Mouse (Mus musculus) neural tube, embryonic 10.5 days (tissue): Measurements from ENCODE around the gene Cdk18.
A peak's percentile ranks its signal among the peaks of the same experiment; 100 is the strongest.
"Not testable (repeated sequence)": the region's sequence is repeated elsewhere in the genome, so short reads cannot be mapped to it uniquely, and the experiment has no call there.

Experiments used
- DNase-seq: peaks from one replicate; pipeline ENCODE4 v3.0.0-alpha.2; 2017; ENCODE audit warnings: low spot score; ENCODE audit errors: extremely low spot score

Cdk18 gene

GRCm38 (mm10) chr1:132139416-132139864 lies at the start of gene Cdk18:
Cdk18 (minus strand) TSS chr1:132139684.
- DNase-seq: peak; percentile 70

GRCm38 (mm10) chr1:132189231-132189630 lies 49.7 kb upstream of the Cdk18 start:
- no peak for DNase-seq

DNA sequence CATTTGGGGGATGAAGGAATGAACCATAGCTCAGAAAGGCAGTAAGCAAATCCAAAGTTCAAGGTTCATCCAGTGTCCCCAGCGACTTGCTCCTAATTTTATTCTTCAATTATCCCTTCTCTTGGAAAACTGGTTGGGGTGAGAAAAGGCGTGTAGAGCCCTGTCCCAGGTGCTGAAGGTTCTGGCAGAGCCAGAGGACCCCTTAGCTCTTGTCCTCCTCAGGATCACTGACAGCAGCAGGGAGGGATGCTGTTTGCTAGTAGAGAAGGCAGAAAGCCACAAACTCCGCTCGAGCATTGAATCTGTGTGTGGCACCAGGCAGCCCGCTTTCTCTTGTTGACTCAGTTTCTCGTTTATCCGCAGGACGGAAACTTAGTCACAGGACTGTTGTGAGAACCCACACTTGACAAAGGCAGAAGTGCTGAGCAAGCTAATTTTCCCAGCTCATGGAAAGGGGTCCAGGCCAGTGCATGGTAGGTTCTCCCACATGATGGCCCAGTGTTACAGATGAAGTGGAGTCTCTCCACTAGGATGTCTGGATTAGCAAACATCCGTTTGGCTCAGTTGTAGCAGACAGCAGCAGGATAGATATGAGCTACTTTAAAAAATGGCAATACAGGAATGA lies 49.1 kb upstream of the Cdk18 start:
- DNase-seq: peak; percentile 21

DNA sequence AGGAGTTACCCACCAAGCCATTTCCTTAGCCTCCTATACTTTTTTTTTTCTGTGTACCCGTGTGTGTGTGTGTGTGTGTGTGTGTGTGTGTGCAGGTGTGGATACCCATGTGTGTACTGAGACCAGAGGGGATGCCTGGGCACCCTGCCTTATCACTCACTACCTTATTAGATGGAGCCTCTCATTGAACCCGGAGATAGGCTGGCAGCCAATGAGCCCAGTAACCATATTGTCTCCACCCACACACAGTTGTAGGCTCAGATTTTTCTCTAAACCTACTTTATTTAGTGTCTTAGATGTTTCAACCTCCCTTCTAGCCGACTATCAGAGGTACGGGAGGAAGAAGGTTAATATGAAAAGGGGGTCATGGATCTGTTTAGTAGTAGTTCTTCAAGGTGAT lies 46.8 kb upstream of the Cdk18 start:
- no peak for DNase-seq

DNA sequence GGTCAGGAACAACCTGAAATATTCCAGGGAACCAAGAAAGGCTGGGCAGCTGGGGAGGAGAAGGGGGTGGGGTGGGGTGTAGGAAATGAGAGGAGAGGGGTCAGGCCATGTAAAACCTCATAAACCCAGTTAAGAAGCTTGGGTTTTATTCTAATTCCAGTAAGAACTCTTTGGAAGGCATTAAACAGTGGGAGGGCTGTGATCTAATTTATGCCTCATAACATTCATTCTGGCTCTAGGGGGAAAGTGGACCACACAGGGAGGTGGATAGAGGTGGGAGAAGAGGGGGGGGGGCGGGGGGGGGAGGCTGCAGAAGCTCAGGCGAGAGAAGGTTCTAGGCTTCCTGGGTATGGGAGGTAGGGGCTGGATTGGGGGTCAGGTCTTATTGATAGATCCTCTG lies 32.1 kb upstream of the Cdk18 start:
- DNase-seq: no peak

- DNase-seq: no peak
Measured at GRCm38 (mm10) chr1:132170698-132171097, 31.2 kb upstream of the Cdk18 start.

GRCm38 (mm10) chr1:132168115-132168767 lies 28.8 kb upstream of the Cdk18 start:
- no peak for DNase-seq

DNA sequence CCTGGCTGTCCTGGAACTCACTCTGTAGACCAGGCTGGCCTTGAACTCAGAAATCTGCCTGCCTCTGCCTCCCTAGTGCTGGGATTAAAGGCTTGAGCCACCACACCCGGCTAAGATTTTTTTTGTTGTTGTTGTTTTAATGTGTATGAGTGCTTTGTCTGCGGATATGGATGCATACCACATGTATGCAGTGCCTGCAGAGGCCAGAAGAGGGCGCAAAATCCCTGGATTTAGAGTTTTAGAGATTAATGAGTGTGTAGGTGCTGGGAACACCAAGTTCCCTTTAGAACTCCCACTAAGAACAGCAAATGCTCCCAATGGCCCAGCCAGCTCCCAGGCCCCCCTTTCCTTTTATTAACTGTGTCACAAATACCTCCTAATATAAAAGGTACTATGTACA lies 26.4 kb upstream of the Cdk18 start:
- no peak for DNase-seq

DNA sequence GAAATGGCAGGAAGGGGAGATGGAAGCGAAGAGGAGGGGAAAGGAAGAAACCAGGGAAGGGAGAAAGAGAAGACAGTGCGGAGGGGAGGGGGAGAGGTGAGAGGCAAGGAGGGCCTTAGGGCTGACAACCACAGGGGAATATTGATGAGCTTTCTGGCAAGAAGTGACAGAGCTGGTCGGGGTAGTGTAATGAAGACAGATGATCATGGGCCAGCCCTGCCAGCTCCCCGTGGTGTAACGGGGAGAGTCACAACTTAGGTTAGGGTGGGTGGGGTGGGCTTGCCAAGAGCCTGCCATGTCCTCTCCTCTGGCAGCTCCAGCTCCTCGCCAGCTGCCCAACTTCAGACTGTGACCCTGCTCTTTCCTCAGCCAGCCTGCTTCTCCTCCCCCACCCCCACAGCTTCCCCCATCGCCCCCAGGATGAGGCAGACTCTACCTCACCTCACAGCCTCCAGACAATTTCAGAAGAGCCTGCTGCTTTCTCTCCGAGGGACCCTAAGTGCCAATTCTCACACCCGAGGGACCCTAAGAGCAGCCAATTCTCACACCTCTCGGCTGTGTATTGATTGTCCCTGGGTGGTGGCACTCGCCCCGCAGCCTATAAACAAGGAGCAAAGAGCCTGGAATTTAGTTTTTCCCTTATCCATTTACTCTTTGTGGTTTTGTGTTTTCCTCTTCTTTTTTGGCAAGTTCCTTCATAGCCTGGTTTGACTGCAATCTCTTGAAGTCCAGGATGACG lies 25.5 kb upstream of the Cdk18 start:
- DNase-seq: no peak

DNA sequence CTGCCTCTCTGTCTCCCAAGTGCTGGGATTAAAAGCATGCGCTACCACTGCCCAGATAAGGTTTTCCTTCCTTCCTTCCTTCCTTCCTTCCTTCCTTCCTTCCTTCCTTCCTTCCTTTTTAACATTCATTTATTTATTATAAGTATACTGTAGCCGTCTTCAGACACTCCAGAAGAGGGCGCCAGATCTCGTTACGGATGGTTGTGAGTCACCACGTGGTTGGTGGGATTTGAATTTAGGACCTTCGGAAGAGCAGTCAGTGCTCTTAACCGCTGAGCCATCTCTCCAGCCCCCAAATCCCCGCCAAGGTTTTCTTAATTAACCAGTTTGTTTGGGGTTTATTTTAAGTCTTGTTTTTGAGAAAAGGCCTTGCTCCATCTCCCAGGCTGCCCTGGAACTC lies 23.1 kb upstream of the Cdk18 start:
- not testable (repeated sequence) for DNase-seq

- DNase-seq: no peak
Measured at GRCm38 (mm10) chr1:132161211-132161880, 21.9 kb upstream of the Cdk18 start.

- DNase-seq: no peak
Measured at GRCm38 (mm10) chr1:132159681-132160080, 20.2 kb upstream of the Cdk18 start.

DNA sequence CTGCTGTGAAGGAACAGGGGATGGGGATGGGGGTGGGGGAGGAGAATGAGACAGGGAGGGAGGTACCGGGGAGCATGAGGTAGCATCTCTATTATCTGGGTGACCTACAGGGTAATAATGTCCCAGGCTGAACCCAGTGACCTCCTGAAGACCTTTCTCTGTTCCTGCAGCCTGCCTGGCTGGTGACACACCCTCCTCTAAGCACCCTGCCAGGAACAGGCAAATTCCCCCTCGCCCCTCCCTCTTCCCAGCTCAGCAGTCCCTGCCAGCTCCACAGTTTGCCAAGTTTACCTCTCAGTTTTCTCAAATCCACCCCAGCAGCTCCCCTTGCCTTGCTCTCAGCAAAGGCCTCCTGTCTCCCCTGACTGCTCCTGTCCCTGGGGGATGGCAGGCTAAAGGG lies 19.3 kb upstream of the Cdk18 start:
- no peak for DNase-seq

DNA sequence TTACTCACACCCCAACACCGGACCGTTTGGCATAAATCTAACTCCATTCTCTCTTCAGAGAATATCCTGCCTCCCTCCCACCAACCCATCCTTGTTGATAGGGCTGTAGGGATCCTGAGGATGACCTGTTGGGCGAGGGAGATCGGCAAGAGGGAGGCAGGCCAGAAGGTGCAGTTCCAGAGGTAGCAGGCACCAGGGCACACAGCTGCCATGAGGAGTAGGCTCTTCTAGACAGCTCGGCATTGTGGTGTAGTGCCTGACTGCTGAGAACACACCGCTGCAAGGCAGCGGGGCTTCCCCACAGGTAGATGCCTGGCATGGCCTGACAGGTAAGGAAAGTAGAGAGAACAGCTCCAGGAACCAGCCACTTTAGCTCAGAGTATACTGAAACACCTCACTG lies 18.3 kb upstream of the Cdk18 start:
- no peak for DNase-seq

- DNase-seq: peak; percentile 93
Measured at GRCm38 (mm10) chr1:132157016-132157781, 17.7 kb upstream of the Cdk18 start.

DNA sequence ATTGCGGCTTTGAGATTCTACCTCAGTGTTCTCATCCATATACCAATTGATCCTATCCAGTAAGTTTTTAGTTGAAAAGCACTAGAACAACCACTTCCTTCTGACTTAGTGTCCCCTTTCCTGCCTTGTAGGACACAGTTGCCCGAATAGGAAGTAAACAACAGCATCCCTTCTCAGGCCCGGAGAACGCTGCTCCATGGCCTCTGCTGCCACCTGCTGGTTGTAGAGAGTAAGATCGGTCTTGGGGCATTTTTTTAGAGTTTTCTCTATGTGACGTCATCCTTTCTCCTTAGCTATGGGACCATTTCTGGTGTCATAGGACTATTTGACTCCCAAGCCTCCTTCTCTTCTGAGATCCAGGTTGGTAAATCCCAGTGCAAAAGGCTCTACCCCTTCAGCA lies 16.3 kb upstream of the Cdk18 start:
- peak; percentile 78 for DNase-seq

- no peak for DNase-seq
Measured at GRCm38 (mm10) chr1:132153691-132154090, 14.2 kb upstream of the Cdk18 start.

- DNase-seq: no peak
Measured at GRCm38 (mm10) chr1:132153086-132153690, 13.7 kb upstream of the Cdk18 start.

- no peak for DNase-seq
Measured at GRCm38 (mm10) chr1:132151908-132152307, 12.4 kb upstream of the Cdk18 start.

GRCm38 (mm10) chr1:132150817-132151601 lies 11.5 kb upstream of the Cdk18 start:
- DNase-seq: no peak
